8 mouse cellular contexts compared by ENCODE assay signal in genomic region chr6:149310226-149310625, GRCm38 (mm10). TPM values are rescaled to one million over a fixed set of nuclear protein-coding genes. Genes with fewer than 3 reads are reported as not detected.
DNase-seq lines count a peak whose midpoint lies in the region; ATAC-seq and TF ChIP-seq lines count a peak whose summit lies in the region.

No protein-coding gene starts in this region.

- no peaks in the 10 kb centered on the region for H3K27me3 ChIP-seq in heart, embryonic 16.5 days (ENCODE audit: control insufficient read depth, insufficient read depth, low read length)
- no peaks in the 10 kb centered on the region for H3K27me3 ChIP-seq in MEL (ENCODE audit: control insufficient read depth in 1 of 2, insufficient read depth in 2 of 2, low read length in 2 of 2)
- H3K27me3 ChIP-seq in hindbrain, embryonic 12.5 days, result no peaks in the 10 kb centered on the region
- no peaks in the 10 kb centered on the region for H3K27me3 ChIP-seq in midbrain, embryonic 10.5 days (ENCODE audit: low read depth, poor library complexity, severe bottlenecking)

- no peak for ATAC-seq in heart, embryonic 16.5 days (replicated peaks; ENCODE audit: extremely low read depth, insufficient read depth, low FRiP score)
- ATAC-seq in hindbrain, embryonic 12.5 days (ENCODE audit: low FRiP score), result no peak

- peaks cover 13% of the 10 kb centered on the region; the same call in 1 of the 2 replicates for H3K36me3 ChIP-seq in heart, embryonic 16.5 days (ENCODE audit: control insufficient read depth, insufficient read depth)
- H3K36me3 ChIP-seq in MEL (ENCODE audit: control insufficient read depth in 1 of 2, insufficient read depth in 2 of 2, low read length in 2 of 2), result peaks cover 0 to 44% of the 10 kb centered on the region in 2 experiments; a peak in 2 of 4 replicates
- peaks cover 12% of the 10 kb centered on the region for H3K36me3 ChIP-seq in hindbrain, embryonic 12.5 days
- peaks cover 33% of the 10 kb centered on the region for H3K36me3 ChIP-seq in midbrain, embryonic 10.5 days

- intact Hi-C loops in heart, postnatal 10 days (cut with DNase I), result no loop called here

- H3K9me3 ChIP-seq in heart, embryonic 16.5 days (replicated peaks; ENCODE audit: control insufficient read depth, low read length), result peaks cover 9% of the 10 kb centered on the region
- H3K9me3 ChIP-seq in MEL (replicated peaks; ENCODE audit: insufficient read depth, low read length), result no peaks in the 10 kb centered on the region
- peaks cover 6% of the 10 kb centered on the region; the same call in 1 of the 2 replicates for H3K9me3 ChIP-seq in hindbrain, embryonic 12.5 days (replicated peaks)
- H3K9me3 ChIP-seq in midbrain, embryonic 10.5 days (replicated peaks), result no peaks in the 10 kb centered on the region; the same call in 1 of the 2 replicates

- 42% methylated on average over 2 of the region's 2 CpGs for WGBS in heart, embryonic 16.5 days
- 62% methylated on average over 2 of the region's 2 CpGs for WGBS in hindbrain, embryonic 12.5 days
- 66% methylated on average over 2 of the region's 2 CpGs for WGBS in midbrain, embryonic 10.5 days

- H3K27ac ChIP-seq in heart, embryonic 16.5 days (ENCODE audit: low read length), result no peak overlapping the region
- H3K27ac ChIP-seq in MEL (ENCODE audit: control insufficient read depth, low read depth, low read length), result peak overlapping the region; percentile 73; the same call in 1 of the 2 replicates
- H3K27ac ChIP-seq in hindbrain, embryonic 12.5 days, result no peak overlapping the region
- peak overlapping the region; percentile 98 for H3K27ac ChIP-seq in midbrain, embryonic 10.5 days (replicated peaks)

- H3K9ac ChIP-seq in heart, embryonic 16.5 days (ENCODE audit: low read length), result peak overlapping the region; percentile 94
- peak overlapping the region; percentile 87 for H3K9ac ChIP-seq in MEL (ENCODE audit: control insufficient read depth, low read depth, low read length, poor library complexity, severe bottlenecking)
- H3K9ac ChIP-seq in hindbrain, embryonic 12.5 days, result peak overlapping the region; percentile 86

- H3K4me2 ChIP-seq in heart, embryonic 16.5 days (ENCODE audit: low read depth, low read length), result peak overlapping the region; percentile 63
- peak overlapping the region; percentile 69 for H3K4me2 ChIP-seq in hindbrain, embryonic 12.5 days (replicated peaks)

- no peak for TF ChIP-seq EP300 in MEL (IDR thresholded peaks at IDR 0.05; ENCODE audit: low read depth in 1 of 2, low read length in 2 of 2)

- peaks cover 8% of the 10 kb centered on the region for H3K79me2 ChIP-seq in MEL (ENCODE audit: control insufficient read depth, insufficient read depth, low read length, poor library complexity)

- no peak for TF ChIP-seq RAD21 in MEL (IDR thresholded peaks at IDR 0.05; ENCODE audit: low read depth, low read length)

- no peak for TF ChIP-seq CTCF in MEL (IDR thresholded peaks at IDR 0.05 in 2 of 3, conservative IDR thresholded peaks at IDR 0.05 in 1 of 3; ENCODE audit: control insufficient read depth in 1 of 3, insufficient read depth in 1 of 3, low read depth in 2 of 3, low read length in 3 of 3, poor library complexity in 1 of 3, severe bottlenecking in 1 of 3)

- H3K4me3 ChIP-seq in heart, embryonic 16.5 days (ENCODE audit: low read length), result peak overlapping the region; percentile 91
- H3K4me3 ChIP-seq in MEL (ENCODE audit: control insufficient read depth in 1 of 2, insufficient read depth in 1 of 2, low read depth in 2 of 2, low read length in 2 of 2), result peak overlapping the region in 1 of 2 experiments; percentile 92; a peak in 2 of 4 replicates
- H3K4me3 ChIP-seq in hindbrain, embryonic 12.5 days, result peak overlapping the region; percentile 77
- H3K4me3 ChIP-seq in midbrain, embryonic 10.5 days, result peak overlapping the region; percentile 80

- no peak for DNase-seq in heart, postnatal 10 days
- peak; percentile 30 for DNase-seq in MEL (ENCODE audit: low read depth, low spot score)
- no peak for DNase-seq in midbrain, embryonic 10.5 days (ENCODE audit: low spot score)
- DNase-seq in layer of hippocampus, postnatal 10 days (ENCODE audit: low spot score in 2 of 2), result no peak
- no peak for DNase-seq in natural killer cell, adult 2 months (ENCODE audit: low spot score in 2 of 2)
- no peak for DNase-seq in adrenal gland, postnatal 14 days

- peaks cover 15% of the 10 kb centered on the region for H3K4me1 ChIP-seq in heart, embryonic 16.5 days (ENCODE audit: control insufficient read depth, insufficient read depth, low read length)
- peaks cover 9 to 19% of the 10 kb centered on the region in 2 experiments for H3K4me1 ChIP-seq in MEL (ENCODE audit: control insufficient read depth in 1 of 2, insufficient read depth in 2 of 2, low read length in 2 of 2)
- H3K4me1 ChIP-seq in hindbrain, embryonic 12.5 days, result peaks cover 16% of the 10 kb centered on the region
- H3K4me1 ChIP-seq in midbrain, embryonic 10.5 days, result peaks cover 21% of the 10 kb centered on the region

- no peak for TF ChIP-seq POLR2A in MEL (IDR thresholded peaks at IDR 0.05; ENCODE audit: control insufficient read depth in 1 of 2, insufficient read depth in 1 of 2, low read depth in 1 of 2, low read length in 2 of 2, poor library complexity in 1 of 2)

TF ChIP-seq in MEL, 35 proteins besides CTCF, POLR2A, EP300 and RAD21:
- TF ChIP-seq MXI1 (IDR thresholded peaks at IDR 0.05; ENCODE audit: low read depth, low read length), result peak; percentile 26; the same call in 1 of the 2 replicates
- TF ChIP-seq NRF1 (IDR thresholded peaks at IDR 0.05; ENCODE audit: insufficient read depth, low read depth, low read length, poor library complexity, severe bottlenecking), result no peak

RNA-seq across cellular contexts. Expression of gene Resf1, which starts 1.0 kb away (rescaled TPM):
- 19.3 and 21.0 TPM in 2 replicates for polyA plus RNA-seq in heart, embryonic 16.5 days (2015; fragmentation: Nextera tagmentation; extraction: Ambion mirVana)
- 10 to 100 TPM; 29.4 to 42.3 TPM for total RNA-seq in heart, postnatal 10 days (2021)
- 12.8 and 12.9 TPM in 2 replicates for total RNA-seq in MEL (2012; rRNA removed)
- 100 to 1,000 TPM in 1 of 2 experiments, 10 to 100 TPM in 1; 20.4 to 103 TPM for polyA plus RNA-seq in MEL (2012; ENCODE audit: insufficient read depth in 1 of 2, insufficient read length in 2 of 2, low read depth in 1 of 2, low replicate concordance in 2 of 2, missing spikeins in 1 of 2)
- 36.9 and 50.1 TPM in 2 replicates for polyA plus RNA-seq in hindbrain, embryonic 12.5 days (2016; fragmentation: Nextera tagmentation; extraction: Ambion mirVana)
- 38.3 and 39.3 TPM in 2 replicates for polyA plus RNA-seq in midbrain, embryonic 10.5 days (2016; fragmentation: Nextera tagmentation; extraction: Ambion mirVana)
- 10 to 100 TPM; 15.8 to 17.7 TPM for total RNA-seq in layer of hippocampus, postnatal 10 days (2021)
- total RNA-seq in adrenal gland, postnatal 14 days (2021), result 38.6 and 40.4 TPM in 2 replicates

Comparison
In these comparisons a context has a peak if more than half of its experiments do, and no peak if none do; other contexts are left out.
1. H3K27ac ChIP-seq: peak in MEL (single experiment) and midbrain, embryonic 10.5 days (single experiment); none in heart, embryonic 16.5 days (single experiment) and hindbrain, embryonic 12.5 days (single experiment).
2. Peak in every context shown above with its lines, with median percentiles within 50 percentile points of each other: H3K9ac ChIP-seq.